Mouse (Mus musculus) small intestine, adult 2 months (tissue): ENCODE results near the gene G430095P16Rik.

Experiments used
- CTCF ChIP-seq: fragments of 200-500 bp; IDR thresholded peaks from 2 replicates; pipeline ENCODE4 v1.5.1; 2012; ENCODE audit warnings: low read depth, mild to moderate bottlenecking, control low read depth, inconsistent platforms, low read length, moderate library complexity, mixed read lengths; ENCODE audit not compliant: insufficient replicate concordance, insufficient read length; ENCODE audit errors: extremely low read depth
- POLR2A ChIP-seq: fragments of 200-500 bp; IDR thresholded peaks from 2 replicates; pipeline ENCODE4 v1.6.1; 2012; ENCODE audit warnings: low read depth, mild to moderate bottlenecking, control low read depth, inconsistent platforms, low read length, moderate library complexity

- no peak for TF ChIP-seq CTCF
- no peak for TF ChIP-seq POLR2A
Observed at GRCm38 (mm10) chr8:84764870-84765495, 42.2 kb downstream of the G430095P16Rik start.
